In genomic region chr3:62860731-62861130, GRCm38 (mm10) we compare ENCODE assay signal across 8 mouse cellular contexts.
DNase-seq lines count a peak whose midpoint lies in the region; ATAC-seq and TF ChIP-seq lines count a peak whose summit lies in the region.

No protein-coding gene starts in this region.

- TF ChIP-seq CTCF in left cerebral cortex, adult 2 months (IDR thresholded peaks at IDR 0.05): peak; percentile 66

- H3K27ac ChIP-seq in ES-E14 (ENCODE audit: insufficient read depth, low read depth, low read length, poor library complexity, severe bottlenecking): no peak overlapping the region
- H3K27ac ChIP-seq in forebrain, embryonic 15.5 days (replicated peaks): no peak overlapping the region
- no peak overlapping the region for H3K27ac ChIP-seq in left cerebral cortex, adult 2 months

- WGBS in forebrain, embryonic 15.5 days: 22% methylated on average over 3 of the region's 3 CpGs

- in situ Hi-C loops in ES-E14 (cut with MboI; ENCODE audit: low sequenced_read_pairs in 2 of 2, unreplicated experiment in 2 of 2): no loop called here

- peak; percentile 58 for ATAC-seq in forebrain, embryonic 15.5 days (replicated peaks)
- no peak for ATAC-seq in erythroid progenitor cell, adult 5-6 weeks (replicated peaks; ENCODE audit: low FRiP score, poor library complexity, severe bottlenecking)

- H3K36me3 ChIP-seq in ES-E14 (ENCODE audit: control insufficient read depth, insufficient read depth, low read length, poor library complexity, severe bottlenecking): no peaks in the 10 kb centered on the region
- no peaks in the 10 kb centered on the region for H3K36me3 ChIP-seq in forebrain, embryonic 15.5 days

- no peak overlapping the region for H3K4me3 ChIP-seq in ES-E14 (ENCODE audit: insufficient read depth in 1 of 2, low read depth in 1 of 2, low read length in 2 of 2, poor library complexity in 1 of 2, severe bottlenecking in 1 of 2)
- H3K4me3 ChIP-seq in forebrain, embryonic 15.5 days: no peak overlapping the region
- no peak overlapping the region for H3K4me3 ChIP-seq in left cerebral cortex, adult 2 months

- no peaks in the 10 kb centered on the region for H3K9me3 ChIP-seq in ES-E14 (ENCODE audit: control insufficient read depth, insufficient read depth, low read depth, low read length)
- no peaks in the 10 kb centered on the region for H3K9me3 ChIP-seq in forebrain, embryonic 15.5 days

- intact Hi-C loops in left cerebral cortex, adult 2 months (cut with DNase I): loop anchor here (1.0 kb wide), 1 partner anchor 332 kb away; no protein-coding TSS in a partner anchor

- peak; percentile 6 for DNase-seq in gastrocnemius, postnatal 10 days
- DNase-seq in gastrocnemius, adult 18-20 months (ENCODE audit: low spot score): no peak
- DNase-seq in ES-E14 (ENCODE audit: low read depth, low spot score): peak; percentile 16
- peak; percentile 18 for DNase-seq in left cerebral cortex, adult 2 months (ENCODE audit: extremely low spot score in 1 of 2, low spot score in 2 of 2)
- peak; percentile 8 for DNase-seq in retina, postnatal 7 days (ENCODE audit: low read depth, low spot score)
- DNase-seq in thymus, postnatal 14 days: no peak

- no peak overlapping the region for H3K4me2 ChIP-seq in forebrain, embryonic 15.5 days (replicated peaks)

- no peak overlapping the region for H3K9ac ChIP-seq in ES-E14 (ENCODE audit: insufficient read depth, low read depth, low read length, poor library complexity, severe bottlenecking)
- no peak overlapping the region for H3K9ac ChIP-seq in forebrain, embryonic 15.5 days (replicated peaks)

- no peaks in the 10 kb centered on the region for H3K4me1 ChIP-seq in ES-E14 (ENCODE audit: control insufficient read depth in 2 of 2, insufficient read depth in 2 of 2, low read length in 2 of 2, poor library complexity in 1 of 2)
- no peaks in the 10 kb centered on the region for H3K4me1 ChIP-seq in forebrain, embryonic 15.5 days

- no peaks in the 10 kb centered on the region for H3K27me3 ChIP-seq in forebrain, embryonic 15.5 days

TF ChIP-seq in ES-E14, 5 proteins besides CTCF, POLR2A, EP300 and RAD21:
- no peak for TF ChIP-seq CHD2 (IDR thresholded peaks at IDR 0.05; ENCODE audit: low read depth, low read length)
TF ChIP-seq in ES-E14: peak in this region for 0.

Comparison
In these comparisons a context has a peak if more than half of its experiments do, and no peak if none do; other contexts are left out.
1. DNase-seq: peak in gastrocnemius, postnatal 10 days (single experiment), ES-E14 (single experiment), left cerebral cortex, adult 2 months (2 of 2) and retina, postnatal 7 days (single experiment); none in gastrocnemius, adult 18-20 months (single experiment) and thymus, postnatal 14 days (single experiment).